ENCODE assay signal across 21 mouse cellular contexts in the genomic region with DNA sequence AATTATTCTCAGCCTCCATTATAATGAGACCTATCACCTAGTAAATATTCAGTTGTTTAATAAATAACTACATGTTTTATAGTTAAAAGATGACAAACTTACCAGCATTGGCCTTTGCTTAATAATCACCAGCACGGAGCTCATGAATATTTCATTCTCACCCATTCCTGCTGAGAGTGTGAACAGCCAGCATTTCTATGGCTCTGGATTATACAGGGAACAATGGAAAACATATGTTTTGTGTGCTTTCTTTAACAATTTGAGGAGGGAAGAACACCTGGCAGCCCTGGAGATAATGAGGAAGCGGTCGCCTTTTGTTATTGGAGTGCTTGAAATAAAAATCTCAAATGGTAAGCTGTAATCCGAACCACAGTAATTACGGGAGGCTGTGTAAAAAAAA.
DNase-seq lines count a peak whose midpoint lies in the region; ATAC-seq and TF ChIP-seq lines count a peak whose summit lies in the region.
"Had no signal": no experiment of that assay in that cellular context is flagged by ENCODE, and none has a peak within 500 bp of the region (broad histone marks: within the 10 kb centered on the region; RNA-seq: fewer than 3 reads in every experiment).

No protein-coding gene starts in this region.

- H3K27me3 ChIP-seq in forebrain, embryonic 13.5 days, result no peaks in the 10 kb centered on the region
- no peaks in the 10 kb centered on the region for H3K27me3 ChIP-seq in forebrain, embryonic 10.5 days (ENCODE audit: poor library complexity, severe bottlenecking)
- no peaks in the 10 kb centered on the region for H3K27me3 ChIP-seq in kidney, adult 2 months (replicated peaks; ENCODE audit: control insufficient read depth, insufficient read depth, low read length)
- H3K27me3 ChIP-seq in midbrain, embryonic 14.5 days (ENCODE audit: control insufficient read depth, insufficient read depth, low read length), result no peaks in the 10 kb centered on the region
- no peaks in the 10 kb centered on the region for H3K27me3 ChIP-seq in midbrain, postnatal 0 days (ENCODE audit: insufficient read depth, low read length)
- H3K27me3 ChIP-seq: CH12.LX; embryonic facial prominence, embryonic 15.5 days; forebrain, embryonic 12.5 days; heart, embryonic 12.5 days; intestine, embryonic 15.5 days; Patski had no signal

- no peak overlapping the region for H3K4me2 ChIP-seq in forebrain, embryonic 13.5 days
- no peak overlapping the region for H3K4me2 ChIP-seq in midbrain, embryonic 14.5 days (ENCODE audit: low read length)
- no peak overlapping the region for H3K4me2 ChIP-seq in midbrain, postnatal 0 days (ENCODE audit: low read depth, low read length, poor library complexity, severe bottlenecking)
- H3K4me2 ChIP-seq: embryonic facial prominence, embryonic 15.5 days; forebrain, embryonic 12.5 days; heart, embryonic 12.5 days; intestine, embryonic 15.5 days had no signal

- peak; percentile 45; the same call in 1 of the 2 replicates for ATAC-seq in forebrain, embryonic 13.5 days
- ATAC-seq in midbrain, embryonic 14.5 days (ENCODE audit: low FRiP score, low TSS enrichment), result no peak
- ATAC-seq in midbrain, postnatal 0 days (ENCODE audit: low FRiP score), result no peak
- ATAC-seq: activated CD4-positive, CD25-positive, alpha-beta regulatory T cell, adult 4 months; intestine, embryonic 15.5 days; Patski had no signal

- no peak for DNase-seq in forebrain, embryonic 10.5 days (ENCODE audit: extremely low spot score, low spot score)
- peak; percentile 10 for DNase-seq in kidney, adult 2 months
- no peak for DNase-seq in kidney, postnatal 25 days
- DNase-seq in midbrain, embryonic 14.5 days, result peak; percentile 66
- DNase-seq in midbrain, postnatal 0 days (ENCODE audit: low spot score), result no peak
- DNase-seq: adrenal gland, postnatal 14 days; cerebellum, adult 18-20 months; cerebellum, adult 9-11 months; cerebellum, postnatal 36 days; gastrocnemius, postnatal 14 days; heart, adult 2 months had no signal

- TF ChIP-seq POLR2A in kidney, adult 2 months (IDR thresholded peaks at IDR 0.05; ENCODE audit: low read depth, low read length), result no peak

- H3K4me3 ChIP-seq in forebrain, embryonic 13.5 days, result no peak overlapping the region
- H3K4me3 ChIP-seq in forebrain, embryonic 10.5 days, result no peak overlapping the region
- H3K4me3 ChIP-seq in kidney, adult 2 months (ENCODE audit: insufficient read depth, low read depth, low read length), result no peak overlapping the region
- H3K4me3 ChIP-seq in midbrain, embryonic 14.5 days (replicated peaks; ENCODE audit: low read depth, low read length), result no peak overlapping the region
- no peak overlapping the region for H3K4me3 ChIP-seq in midbrain, postnatal 0 days (ENCODE audit: low read depth, low read length)
- H3K4me3 ChIP-seq: embryonic facial prominence, embryonic 15.5 days; erythroblast, embryonic 14.5 days; forebrain, embryonic 12.5 days; heart, adult 2 months; heart, embryonic 12.5 days; hindbrain, embryonic 10.5 days; intestine, embryonic 15.5 days had no signal

- no peak overlapping the region for H3K27ac ChIP-seq in forebrain, embryonic 13.5 days
- H3K27ac ChIP-seq in forebrain, embryonic 10.5 days, result no peak overlapping the region
- H3K27ac ChIP-seq in kidney, adult 2 months (ENCODE audit: insufficient read depth, low read depth, low read length), result no peak overlapping the region
- H3K27ac ChIP-seq in midbrain, embryonic 14.5 days (replicated peaks; ENCODE audit: low read depth, low read length), result no peak overlapping the region
- H3K27ac ChIP-seq in midbrain, postnatal 0 days (ENCODE audit: low read depth, low read length), result no peak overlapping the region
- H3K27ac ChIP-seq: embryonic facial prominence, embryonic 15.5 days; heart, adult 2 months; hindbrain, embryonic 10.5 days; intestine, embryonic 15.5 days had no signal

- H3K9me3 ChIP-seq in forebrain, embryonic 13.5 days (replicated peaks), result no peaks in the 10 kb centered on the region
- no peaks in the 10 kb centered on the region for H3K9me3 ChIP-seq in forebrain, embryonic 10.5 days
- no peaks in the 10 kb centered on the region for H3K9me3 ChIP-seq in midbrain, embryonic 14.5 days (ENCODE audit: control insufficient read depth, low read length)
- no peaks in the 10 kb centered on the region for H3K9me3 ChIP-seq in midbrain, postnatal 0 days (ENCODE audit: low read length)
- H3K9me3 ChIP-seq: embryonic facial prominence, embryonic 15.5 days; forebrain, embryonic 12.5 days; heart, embryonic 12.5 days; hindbrain, embryonic 10.5 days; intestine, embryonic 15.5 days had no signal

- no peak overlapping the region for H3K9ac ChIP-seq in forebrain, embryonic 13.5 days
- H3K9ac ChIP-seq in midbrain, embryonic 14.5 days (replicated peaks; ENCODE audit: low read length), result no peak overlapping the region
- H3K9ac ChIP-seq in midbrain, postnatal 0 days (replicated peaks; ENCODE audit: low read length, poor library complexity, severe bottlenecking), result no peak overlapping the region
- H3K9ac ChIP-seq: embryonic facial prominence, embryonic 15.5 days; forebrain, embryonic 12.5 days; heart, embryonic 12.5 days; intestine, embryonic 15.5 days had no signal

- peaks cover 12% of the 10 kb centered on the region for H3K4me1 ChIP-seq in forebrain, embryonic 13.5 days
- H3K4me1 ChIP-seq in forebrain, embryonic 10.5 days, result peaks cover 15% of the 10 kb centered on the region
- H3K4me1 ChIP-seq in kidney, adult 2 months (ENCODE audit: control insufficient read depth, insufficient read depth, low read length), result no peaks in the 10 kb centered on the region
- H3K4me1 ChIP-seq in midbrain, embryonic 14.5 days (ENCODE audit: control insufficient read depth, insufficient read depth, low read length), result 0 out of 2 replicates have a peak, but pooled peaks cover 4% of the 10 kb centered on the region
- H3K4me1 ChIP-seq in midbrain, postnatal 0 days (ENCODE audit: insufficient read depth, low read length), result no peaks in the 10 kb centered on the region
- H3K4me1 ChIP-seq: embryonic facial prominence, embryonic 15.5 days; heart, embryonic 12.5 days; intestine, embryonic 15.5 days had no signal

- WGBS in forebrain, embryonic 13.5 days, result 29% methylated on average over 5 of the region's 5 CpGs
- 72% methylated on average over 5 of the region's 5 CpGs for WGBS in forebrain, embryonic 10.5 days
- 58% methylated on average over 5 of the region's 5 CpGs for WGBS in kidney, adult 2 months
- 18% methylated on average over 5 of the region's 5 CpGs for WGBS in midbrain, embryonic 14.5 days
- WGBS in midbrain, postnatal 0 days, result 32% methylated on average over 5 of the region's 5 CpGs

- no peaks in the 10 kb centered on the region for H3K36me3 ChIP-seq in forebrain, embryonic 13.5 days (ENCODE audit: poor library complexity, severe bottlenecking)
- no peaks in the 10 kb centered on the region for H3K36me3 ChIP-seq in forebrain, embryonic 10.5 days (replicated peaks)
- H3K36me3 ChIP-seq in kidney, adult 2 months (ENCODE audit: control insufficient read depth, insufficient read depth, low read length), result no peaks in the 10 kb centered on the region
- no peaks in the 10 kb centered on the region for H3K36me3 ChIP-seq in midbrain, embryonic 14.5 days (ENCODE audit: control insufficient read depth, insufficient read depth, low read length)
- no peaks in the 10 kb centered on the region for H3K36me3 ChIP-seq in midbrain, postnatal 0 days (ENCODE audit: insufficient read depth, low read length)
- H3K36me3 ChIP-seq: embryonic facial prominence, embryonic 15.5 days; forebrain, embryonic 12.5 days; heart, embryonic 12.5 days; hindbrain, embryonic 10.5 days; intestine, embryonic 15.5 days had no signal

- no peak for TF ChIP-seq CTCF in kidney, adult 2 months (conservative IDR thresholded peaks at IDR 0.05; ENCODE audit: insufficient read depth, insufficient read length, low read depth, low read length)
- no peak for TF ChIP-seq CTCF in midbrain, postnatal 0 days (IDR thresholded peaks at IDR 0.05)

Comparison
In these comparisons a context has a peak if more than half of its experiments do, and no peak if none do; other contexts are left out.
1. DNase-seq: peak in kidney, adult 2 months (single experiment) and midbrain, embryonic 14.5 days (single experiment); none in forebrain, embryonic 10.5 days (single experiment), kidney, postnatal 25 days (0 of 2) and midbrain, postnatal 0 days (single experiment).